Mouse (Mus musculus): Measurements from ENCODE around the gene Gm49358.

Gm49358 gene

GRCm38 (mm10) chr10:86849087-86849486, 85.3 kb downstream of the Gm49358 start:
- no peak for DNase-seq (ENCODE audit: low read depth, low spot score)
- Histone ChIP-seq H3K36me3 (ENCODE audit: control insufficient read depth, insufficient read depth, low read length, poor library complexity, severe bottlenecking) (no peaks in the 10 kb centered on the region), H3K27me3 (ENCODE audit: control insufficient read depth, insufficient read depth, low read length, poor library complexity, severe bottlenecking) (no peaks in the 10 kb centered on the region)

GRCm38 (mm10) chr10:86849508-86849907, 85.7 kb downstream of the Gm49358 start:
- no peak for DNase-seq (ENCODE audit: low read depth, low spot score)
- H3K36me3 ChIP-seq (ENCODE audit: control insufficient read depth, insufficient read depth, low read length, poor library complexity, severe bottlenecking): no peaks in the 10 kb centered on the region
- H3K27me3 ChIP-seq (ENCODE audit: control insufficient read depth, insufficient read depth, low read length, poor library complexity, severe bottlenecking): no peaks in the 10 kb centered on the region

- H3K27me3 ChIP-seq (ENCODE audit: control insufficient read depth, insufficient read depth, low read length, poor library complexity, severe bottlenecking): no peaks in the 10 kb centered on the region
- H3K36me3 ChIP-seq (ENCODE audit: control insufficient read depth, insufficient read depth, low read length, poor library complexity, severe bottlenecking): no peaks in the 10 kb centered on the region
- DNase-seq (ENCODE audit: low read depth, low spot score): no peak
These were observed 88.4 kb downstream of the Gm49358 start for GRCm38 (mm10) chr10:86852160-86852559.

- H3K36me3 ChIP-seq (ENCODE audit: control insufficient read depth, insufficient read depth, low read length, poor library complexity, severe bottlenecking): no peaks in the 10 kb centered on the region
- H3K27me3 ChIP-seq (ENCODE audit: control insufficient read depth, insufficient read depth, low read length, poor library complexity, severe bottlenecking): no peaks in the 10 kb centered on the region
- DNase-seq (ENCODE audit: low read depth, low spot score): no peak
These were observed 89.7 kb downstream of the Gm49358 start for GRCm38 (mm10) chr10:86853433-86853832.

- Histone ChIP-seq H3K36me3 (ENCODE audit: control insufficient read depth, insufficient read depth, low read length, poor library complexity, severe bottlenecking) (no peaks in the 10 kb centered on the region), H3K27me3 (ENCODE audit: control insufficient read depth, insufficient read depth, low read length, poor library complexity, severe bottlenecking) (no peaks in the 10 kb centered on the region)
- no peak for DNase-seq (ENCODE audit: low read depth, low spot score)
These were observed 96.6 kb downstream of the Gm49358 start for GRCm38 (mm10) chr10:86860396-86860795.

GRCm38 (mm10) chr10:86862496-86862895, 98.7 kb downstream of the Gm49358 start:
- no peaks in the 10 kb centered on the region for H3K36me3 ChIP-seq (ENCODE audit: control insufficient read depth, insufficient read depth, low read length, poor library complexity, severe bottlenecking)

GRCm38 (mm10) chr10:86863429-86863828, 99.7 kb downstream of the Gm49358 start:
- DNase-seq (ENCODE audit: low read depth, low spot score): peak; percentile 2
- Histone ChIP-seq H3K27me3 (ENCODE audit: control insufficient read depth, insufficient read depth, low read length, poor library complexity, severe bottlenecking) (no peaks in the 10 kb centered on the region), H3K36me3 (ENCODE audit: control insufficient read depth, insufficient read depth, low read length, poor library complexity, severe bottlenecking) (no peaks in the 10 kb centered on the region)

More at GRCm38 (mm10) chr10:86862496-86862895, 98.7 kb downstream of the Gm49358 start:
- no peak for DNase-seq (ENCODE audit: low read depth, low spot score)
- no peaks in the 10 kb centered on the region for H3K27me3 ChIP-seq (ENCODE audit: control insufficient read depth, insufficient read depth, low read length, poor library complexity, severe bottlenecking)

- DNase-seq (ENCODE audit: low read depth, low spot score): no peak
- Histone ChIP-seq H3K27me3 (ENCODE audit: control insufficient read depth, insufficient read depth, low read length, poor library complexity, severe bottlenecking) (no peaks in the 10 kb centered on the region), H3K36me3 (ENCODE audit: control insufficient read depth, insufficient read depth, low read length, poor library complexity, severe bottlenecking) (no peaks in the 10 kb centered on the region)
These were observed 108.3 kb downstream of the Gm49358 start for GRCm38 (mm10) chr10:86872121-86872520.

GRCm38 (mm10) chr10:86872591-86872990, 108.8 kb downstream of the Gm49358 start:
- Histone ChIP-seq H3K27me3 (ENCODE audit: control insufficient read depth, insufficient read depth, low read length, poor library complexity, severe bottlenecking) (no peaks in the 10 kb centered on the region), H3K36me3 (ENCODE audit: control insufficient read depth, insufficient read depth, low read length, poor library complexity, severe bottlenecking) (no peaks in the 10 kb centered on the region)
- no peak for DNase-seq (ENCODE audit: low read depth, low spot score)

- no peak for DNase-seq (ENCODE audit: low read depth, low spot score)
- no peaks in the 10 kb centered on the region for H3K27me3 ChIP-seq (ENCODE audit: control insufficient read depth, insufficient read depth, low read length, poor library complexity, severe bottlenecking)
These were observed 114.9 kb downstream of the Gm49358 start for GRCm38 (mm10) chr10:86878721-86879120.

GRCm38 (mm10) chr10:86880071-86880806, 116.5 kb downstream of the Gm49358 start:
- no peak for DNase-seq (ENCODE audit: low read depth, low spot score)
- H3K27me3 ChIP-seq (ENCODE audit: control insufficient read depth, insufficient read depth, low read length, poor library complexity, severe bottlenecking): no peaks in the 10 kb centered on the region
- H3K36me3 ChIP-seq (ENCODE audit: control insufficient read depth, insufficient read depth, low read length, poor library complexity, severe bottlenecking): no peaks in the 10 kb centered on the region

More at GRCm38 (mm10) chr10:86878721-86879120, 114.9 kb downstream of the Gm49358 start:
- no peaks in the 10 kb centered on the region for H3K36me3 ChIP-seq (ENCODE audit: control insufficient read depth, insufficient read depth, low read length, poor library complexity, severe bottlenecking)

- H3K36me3 ChIP-seq (ENCODE audit: control insufficient read depth, insufficient read depth, low read length, poor library complexity, severe bottlenecking): no peaks in the 10 kb centered on the region
- no peaks in the 10 kb centered on the region for H3K27me3 ChIP-seq (ENCODE audit: control insufficient read depth, insufficient read depth, low read length, poor library complexity, severe bottlenecking)
- no peak for DNase-seq (ENCODE audit: low read depth, low spot score)
These were observed 117.7 kb downstream of the Gm49358 start for GRCm38 (mm10) chr10:86881448-86881847.
